Mouse (Mus musculus) MEL (cell line): Measurements from ENCODE around the gene Rnd1. TPM values are rescaled to one million over a fixed set of nuclear protein-coding genes. Genes with fewer than 3 reads are reported as not detected.

Experiments used
- DNase-seq: peaks from one replicate; pipeline ENCODE4 v3.0.0; 2011; ENCODE audit warnings: low read depth, low spot score
- H3K27ac ChIP-seq: 2 replicates; pipeline ENCODE4 v1.5.1; 2012; ENCODE audit warnings: low read depth, mild to moderate bottlenecking, control low read depth, low read length, moderate library complexity; ENCODE audit not compliant: control insufficient read depth
- H3K27me3 ChIP-seq, 2 experiments: fragments of 150-350 bp in 1 of 2; sonication (generic) in 1 of 2; 2 replicates each; pipeline ENCODE4 v1.6.1; 2012; ENCODE audit warnings: low read length in 2 of 2, mild to moderate bottlenecking in 2 of 2, improper control_type of control experiment in 1 of 2, moderate library complexity in 1 of 2; ENCODE audit not compliant: insufficient read depth in 2 of 2, control insufficient read depth in 1 of 2
- H3K36me3 ChIP-seq, 2 experiments: 2 replicates each; pipeline ENCODE4 v1.6.1; 2012 to 2014; ENCODE audit warnings: low read length in 2 of 2, improper control_type of control experiment in 1 of 2, inconsistent platforms in 1 of 2, mild to moderate bottlenecking in 1 of 2; ENCODE audit not compliant: insufficient read depth in 2 of 2, control insufficient read depth in 1 of 2
- H3K4me1 ChIP-seq, 2 experiments: fragments of 150-350 bp in 1 of 2; sonication (generic) in 1 of 2; 2 replicates each; pipeline ENCODE4 v1.6.1; 2012; ENCODE audit warnings: low read length in 2 of 2, improper control_type of control experiment in 1 of 2, mild to moderate bottlenecking in 1 of 2; ENCODE audit not compliant: insufficient read depth in 2 of 2, control insufficient read depth in 1 of 2
- H3K4me3 ChIP-seq, 2 experiments: fragments of 150-350 bp in 1 of 2; sonication (generic) in 1 of 2; 2 replicates each; pipeline ENCODE4 v1.5.1; 2012; ENCODE audit warnings: low read depth in 2 of 2, low read length in 2 of 2, mild to moderate bottlenecking in 2 of 2, moderate library complexity in 2 of 2, control low read depth in 1 of 2, improper control_type of control experiment in 1 of 2; ENCODE audit not compliant: control insufficient read depth in 1 of 2, insufficient read depth in 1 of 2
- H3K79me2 ChIP-seq: 2 replicates; pipeline ENCODE4 v1.6.1; 2012; ENCODE audit warnings: mild to moderate bottlenecking, low read length, moderate library complexity; ENCODE audit not compliant: control insufficient read depth, poor library complexity, insufficient read depth
- H3K9ac ChIP-seq: 2 replicates; pipeline ENCODE4 v1.6.1; 2012; ENCODE audit warnings: low read depth, mild to moderate bottlenecking, control low read depth, low read length, moderate library complexity; ENCODE audit not compliant: control insufficient read depth, poor library complexity, severe bottlenecking
- H3K9me3 ChIP-seq: fragments of 150-350 bp; sonication (generic); replicated peaks from 2 replicates; pipeline ENCODE4 v1.6.1; 2012; ENCODE audit warnings: mild to moderate bottlenecking, low read length, improper control_type of control experiment, moderate library complexity; ENCODE audit not compliant: insufficient read depth
- BHLHE40 ChIP-seq: IDR thresholded peaks from 2 replicates; pipeline ENCODE4 v1.6.1; 2012; ENCODE audit warnings: low read depth, mild to moderate bottlenecking, inconsistent platforms, low read length, improper control_type of control experiment, borderline replicate concordance
- E2F4 ChIP-seq: IDR thresholded peaks from 2 replicates; pipeline ENCODE4 v1.6.1; 2011; ENCODE audit warnings: low read depth, low read length, improper control_type of control experiment, borderline replicate concordance
- ELF1 ChIP-seq: IDR thresholded peaks from 2 replicates; pipeline ENCODE4 v1.6.1; 2014; ENCODE audit warnings: low read depth, mild to moderate bottlenecking, inconsistent platforms, low read length, improper control_type of control experiment, moderate library complexity
- EP300 ChIP-seq, 2 experiments: IDR thresholded peaks; 2 replicates each; pipeline ENCODE4 v1.6.1; 2011; ENCODE audit warnings: improper control_type of control experiment in 2 of 2, low read length in 2 of 2, low read depth in 1 of 2, mild to moderate bottlenecking in 1 of 2
- HCFC1 ChIP-seq: IDR thresholded peaks from 2 replicates; pipeline ENCODE4 v1.6.1; 2012; ENCODE audit warnings: low read depth, mild to moderate bottlenecking, inconsistent platforms, low read length, improper control_type of control experiment, moderate library complexity
- JUND ChIP-seq: IDR thresholded peaks from 2 replicates; pipeline ENCODE4 v1.6.1; 2011; ENCODE audit warnings: low read depth, mild to moderate bottlenecking, improper control_type of control experiment, low read length
- MAZ ChIP-seq: IDR thresholded peaks from 2 replicates; pipeline ENCODE4 v1.6.1; 2012; ENCODE audit warnings: low read depth, mild to moderate bottlenecking, inconsistent platforms, low read length, improper control_type of control experiment
- MEF2A ChIP-seq: IDR thresholded peaks from 2 replicates; pipeline ENCODE4 v1.6.1; 2014; ENCODE audit warnings: low read depth, mild to moderate bottlenecking, inconsistent platforms, low read length, improper control_type of control experiment; ENCODE audit not compliant: poor library complexity, insufficient replicate concordance, severe bottlenecking; ENCODE audit errors: extremely low read depth
- MXI1 ChIP-seq: IDR thresholded peaks from 2 replicates; pipeline ENCODE4 v1.6.1; 2011; ENCODE audit warnings: mild to moderate bottlenecking, low read depth, low read length, improper control_type of control experiment
- MYC ChIP-seq: IDR thresholded peaks from 2 replicates; pipeline ENCODE4 v1.6.1; 2011; ENCODE audit warnings: low read depth, mild to moderate bottlenecking, low read length, improper control_type of control experiment, moderate library complexity
- POLR2A ChIP-seq, 2 experiments: IDR thresholded peaks; 2 replicates each; pipeline ENCODE4 v1.6.1; 2011 to 2012; ENCODE audit warnings: low read length in 2 of 2, mild to moderate bottlenecking in 2 of 2, control low read depth in 1 of 2, improper control_type of control experiment in 1 of 2, low read depth in 1 of 2, moderate library complexity in 1 of 2; ENCODE audit not compliant: control insufficient read depth in 1 of 2, insufficient read depth in 1 of 2, poor library complexity in 1 of 2
- POLR2AphosphoS5 ChIP-seq: IDR thresholded peaks from 2 replicates; pipeline ENCODE4 v1.6.1; 2012; ENCODE audit warnings: low read depth, borderline replicate concordance, mild to moderate bottlenecking, inconsistent platforms, low read length, moderate library complexity, mixed read lengths
- RCOR1 ChIP-seq: IDR thresholded peaks from 2 replicates; pipeline ENCODE4 v1.6.1; 2012; ENCODE audit warnings: low read depth, mild to moderate bottlenecking, inconsistent platforms, low read length, improper control_type of control experiment
- SIN3A ChIP-seq: IDR thresholded peaks from 2 replicates; pipeline ENCODE4 v1.6.1; 2012; ENCODE audit warnings: low read length, improper control_type of control experiment, inconsistent platforms
- TAL1 ChIP-seq: IDR thresholded peaks from 2 replicates; pipeline ENCODE4 v1.6.1; 2012; ENCODE audit warnings: mild to moderate bottlenecking, inconsistent platforms, low read length, moderate library complexity, mixed read lengths
- TCF12 ChIP-seq: IDR thresholded peaks from 2 replicates; pipeline ENCODE4 v1.6.1; 2014; ENCODE audit warnings: low read depth, mild to moderate bottlenecking, inconsistent platforms, low read length, improper control_type of control experiment, moderate library complexity
- USF1 ChIP-seq: IDR thresholded peaks from 2 replicates; pipeline ENCODE4 v1.6.1; 2014; ENCODE audit warnings: low read depth, mild to moderate bottlenecking, inconsistent platforms, low read length, improper control_type of control experiment, moderate library complexity
- USF2 ChIP-seq, 2 experiments: IDR thresholded peaks; 2 replicates each; pipeline ENCODE4 v1.6.1; 2011 to 2012; ENCODE audit warnings: improper control_type of control experiment in 2 of 2, low read length in 2 of 2, borderline replicate concordance in 1 of 2, inconsistent platforms in 1 of 2, low read depth in 1 of 2, mild to moderate bottlenecking in 1 of 2; ENCODE audit not compliant: insufficient read depth in 1 of 2
- ZMIZ1 ChIP-seq: IDR thresholded peaks from 2 replicates; pipeline ENCODE4 v1.6.1; 2012; ENCODE audit warnings: low read depth, mild to moderate bottlenecking, inconsistent platforms, low read length, improper control_type of control experiment, moderate library complexity
- ZNF384 ChIP-seq: IDR thresholded peaks from 2 replicates; pipeline ENCODE4 v1.6.1; 2012; ENCODE audit warnings: low read depth, mild to moderate bottlenecking, inconsistent platforms, low read length, improper control_type of control experiment
- polyA plus RNA-seq, 2 experiments: library from polyadenylated mRNA; stranded (reverse) in 1 of 2; unstranded in 1 of 2; fragments of >175 nt in 1 of 2; fragments of >200 nt in 1 of 2; gene quantifications; 2 replicates each; pipeline versions ENCODE4 v1.2.1 to v1.2.4; 2012; ENCODE audit warnings: low replicate concordance in 2 of 2, low read depth in 1 of 2; ENCODE audit not compliant: insufficient read length in 2 of 2, insufficient read depth in 1 of 2, missing spikeins in 1 of 2
- total RNA-seq: library from RNA; depleted of rRNA; stranded (reverse); fragments of 300-350 nt; gene quantifications from 2 replicates; pipeline ENCODE4 v1.2.3, GENCODE M21; 2012

Rnd1 gene
- total and polyA plus RNA-seq, 3 experiments = 5.5 to 6.0 TPM; not detected in 1

GRCm38 (mm10) chr15:98633822-98634470, 43.3 kb downstream of the Rnd1 start:
- peak overlapping the region; percentile 68 for H3K9ac ChIP-seq
- H3K36me3 ChIP-seq = peaks cover 0 to 11% of the 10 kb centered on the region in 2 experiments; a peak in 2 of 4 replicates
- no peak overlapping the region for H3K27ac ChIP-seq
- H3K79me2 ChIP-seq = no peaks in the 10 kb centered on the region; the same call in 1 of the 2 replicates
- H3K27me3 ChIP-seq = peaks cover 2 to 4% of the 10 kb centered on the region in 2 experiments; a peak in 3 of 4 replicates
- no peaks in the 10 kb centered on the region for H3K9me3 ChIP-seq
- TF ChIP-seq ELF1 (0 out of 2 replicates have a peak, but pooled peaks have one; percentile 30), MAZ (0 out of 2 replicates have a peak, but pooled peaks have one; percentile 28), ZNF384 (no peak), MYC (0 out of 2 replicates have a peak, but pooled peaks have one; percentile 21)
- DNase-seq = no peak
- H3K4me3 ChIP-seq = peak overlapping the region; percentile 58 to 90
- H3K4me1 ChIP-seq = peaks cover 0 to 17% of the 10 kb centered on the region in 2 experiments; a peak in 3 of 4 replicates

- H3K36me3 ChIP-seq = peaks cover 0 to 11% of the 10 kb centered on the region in 2 experiments; a peak in 2 of 4 replicates
- H3K9me3 ChIP-seq = no peaks in the 10 kb centered on the region
- peaks cover 7 to 13% of the 10 kb centered on the region in 2 experiments for H3K27me3 ChIP-seq
- H3K4me1 ChIP-seq = peaks cover 0 to 17% of the 10 kb centered on the region in 2 experiments; a peak in 3 of 4 replicates
- DNase-seq = peak; percentile 49
- H3K79me2 ChIP-seq = no peaks in the 10 kb centered on the region; the same call in 1 of the 2 replicates
- no peak overlapping the region for H3K4me3 ChIP-seq
- no peak for TF ChIP-seq RCOR1
- 0 out of 2 replicates have a peak, but pooled peaks have one; percentile 20 for TF ChIP-seq SIN3A
- no peak for TF ChIP-seq POLR2AphosphoS5
- no peak for TF ChIP-seq MXI1
- H3K27ac ChIP-seq = no peak overlapping the region
- H3K9ac ChIP-seq = no peak overlapping the region
Observed at GRCm38 (mm10) chr15:98632921-98633320, 44.3 kb downstream of the Rnd1 start.

- Histone ChIP-seq H3K4me1 (peaks cover 0 to 17% of the 10 kb centered on the region in 2 experiments; a peak in 3 of 4 replicates), H3K9me3 (no peaks in the 10 kb centered on the region), H3K27me3 (peaks cover 10 to 13% of the 10 kb centered on the region in 2 experiments), H3K4me3 (peak overlapping the region; percentile 49 to 50), H3K27ac (no peak overlapping the region), H3K9ac (peak overlapping the region; percentile 61), H3K36me3 (peaks cover 0 to 11% of the 10 kb centered on the region in 2 experiments; a peak in 2 of 4 replicates), H3K79me2 (no peaks in the 10 kb centered on the region; the same call in 1 of the 2 replicates)
- peak; percentile 69 for DNase-seq
- TF ChIP-seq USF2 (IDR thresholded peaks at IDR 0.05; ENCODE audit: borderline replicate concordance in 1 of 2, insufficient read depth in 1 of 2, low read depth in 1 of 2, low read length in 2 of 2) (no peak), ZNF384 (no peak), ZMIZ1 (no peak), SIN3A (peak; percentile 34; the same call in 1 of the 2 replicates), TAL1 (no peak), POLR2A (IDR thresholded peaks at IDR 0.05; ENCODE audit: control insufficient read depth in 1 of 2, insufficient read depth in 1 of 2, low read depth in 1 of 2, low read length in 2 of 2, poor library complexity in 1 of 2) (no peak), MAZ (peak; percentile 38; the same call in 1 of the 2 replicates), POLR2AphosphoS5 (no peak), BHLHE40 (no peak), JUND (no peak), HCFC1 (no peak), EP300 (IDR thresholded peaks at IDR 0.05; ENCODE audit: low read depth in 1 of 2, low read length in 2 of 2) (no peak), USF1 (no peak), E2F4 (0 out of 2 replicates have a peak, but pooled peaks have one; percentile 22), ELF1 (no peak), TCF12 (peak; percentile 19; the same call in 1 of the 2 replicates), MXI1 (no peak; the same call in 1 of the 2 replicates), MEF2A (no peak)
Observed at GRCm38 (mm10) chr15:98632107-98632744, 45.0 kb downstream of the Rnd1 start.
